ENCODE assay signal across 18 mouse cellular contexts in the genomic region with DNA sequence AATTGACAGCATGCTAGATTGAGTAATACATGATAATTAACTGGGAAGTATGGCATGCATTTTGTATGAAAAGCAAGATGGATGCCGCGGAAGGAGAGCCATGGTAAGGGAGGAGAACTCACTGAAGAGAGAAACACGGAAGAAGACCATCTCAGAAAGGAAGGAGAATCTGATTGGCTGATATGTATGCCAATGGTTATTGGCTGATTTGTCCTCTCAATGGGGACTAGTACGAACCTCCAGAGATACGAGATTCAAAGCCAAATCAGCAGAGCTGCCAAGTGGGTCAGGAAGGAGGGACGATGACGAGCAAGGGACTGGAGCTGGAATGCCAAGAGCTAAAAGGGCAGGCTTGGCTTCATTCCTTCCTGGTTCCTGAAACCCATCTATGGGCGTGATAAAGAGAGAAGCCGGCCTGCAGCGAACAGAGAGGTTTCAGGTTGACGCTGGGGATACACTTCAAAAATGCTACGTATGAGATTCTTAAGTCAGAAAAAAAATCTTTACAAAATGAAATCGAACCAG. TPM values are rescaled to one million over a fixed set of nuclear protein-coding genes. Genes with fewer than 3 reads are reported as not detected.
DNase-seq lines count a peak whose midpoint lies in the region; ATAC-seq and TF ChIP-seq lines count a peak whose summit lies in the region.
"Had no signal": no experiment of that assay in that cellular context is flagged by ENCODE, and none has a peak within 500 bp of the region (broad histone marks: within the 10 kb centered on the region; RNA-seq: fewer than 3 reads in every experiment).

No protein-coding gene starts in this region.

- ATAC-seq in cerebellum, adult (ENCODE audit: insufficient number of reproducible peaks, low FRiP score, low TSS enrichment) = no peak
- ATAC-seq in hindbrain, embryonic 11.5 days (ENCODE audit: low FRiP score) = no peak
- ATAC-seq: inflammation-experienced regulatory T-cells, adult 6 months had no signal

- no peak overlapping the region for H3K4me2 ChIP-seq in hindbrain, embryonic 11.5 days (replicated peaks; ENCODE audit: low read depth, low read length)
- H3K4me2 ChIP-seq: liver, embryonic 15.5 days had no signal

- TF ChIP-seq CTCF in lung, adult 2 months (IDR thresholded peaks at IDR 0.05; ENCODE audit: insufficient read depth, low read length) = no peak

- H3K27ac ChIP-seq in hindbrain, embryonic 11.5 days (ENCODE audit: low read depth, low read length) = no peak overlapping the region
- H3K27ac ChIP-seq: limb, embryonic 10.5 days; liver, embryonic 15.5 days had no signal

- no peaks in the 10 kb centered on the region for H3K36me3 ChIP-seq in hindbrain, embryonic 11.5 days (ENCODE audit: control insufficient read depth, insufficient read depth, low read length)
- H3K36me3 ChIP-seq: limb, embryonic 10.5 days; liver, embryonic 15.5 days had no signal

- H3K9ac ChIP-seq in hindbrain, embryonic 11.5 days (ENCODE audit: low read depth, low read length) = no peak overlapping the region
- H3K9ac ChIP-seq: liver, embryonic 15.5 days had no signal

- H3K27me3 ChIP-seq in hindbrain, embryonic 11.5 days (ENCODE audit: control insufficient read depth, insufficient read depth, low read length) = no peaks in the 10 kb centered on the region

- H3K4me1 ChIP-seq in lung, adult 2 months (ENCODE audit: control insufficient read depth, insufficient read depth, low read length) = no peaks in the 10 kb centered on the region
- no peaks in the 10 kb centered on the region for H3K4me1 ChIP-seq in hindbrain, embryonic 11.5 days (replicated peaks; ENCODE audit: control insufficient read depth, insufficient read depth, low read length)
- H3K4me1 ChIP-seq: limb, embryonic 10.5 days; liver, embryonic 15.5 days had no signal

- H3K4me3 ChIP-seq in lung, adult 2 months (replicated peaks; ENCODE audit: extremely low read depth, low read depth, low read length) = no peak overlapping the region
- H3K4me3 ChIP-seq in hindbrain, embryonic 11.5 days (ENCODE audit: low read depth, low read length) = no peak overlapping the region
- H3K4me3 ChIP-seq: limb, embryonic 10.5 days; liver, embryonic 15.5 days had no signal

- DNase-seq in cerebellum, adult 11-12 months = peak; percentile 28
- peak; percentile 29 for DNase-seq in urinary bladder, postnatal 14 days (ENCODE audit: low spot score)
- DNase-seq in urinary bladder, adult 2 months (ENCODE audit: low spot score) = no peak
- peak; percentile 14 for DNase-seq in lung, adult 2 months
- DNase-seq in layer of hippocampus, postnatal 36 days = no peak
- no peak for DNase-seq in hindbrain, embryonic 11.5 days (ENCODE audit: low spot score)
- DNase-seq in layer of hippocampus, adult 8-10 months (ENCODE audit: low spot score in 2 of 2) = no peak
- DNase-seq: B cell, adult 2 months; thymus, postnatal 4 days had no signal

- WGBS in lung, adult 2 months = 56% methylated on average over 13 of the region's 13 CpGs
- 93% methylated on average over 13 of the region's 13 CpGs for WGBS in hindbrain, embryonic 11.5 days

- no peaks in the 10 kb centered on the region for H3K9me3 ChIP-seq in hindbrain, embryonic 11.5 days (ENCODE audit: control insufficient read depth, low read length)
- H3K9me3 ChIP-seq: limb, embryonic 10.5 days; liver, embryonic 15.5 days had no signal

- no peak for TF ChIP-seq POLR2A in lung, adult 2 months (IDR thresholded peaks at IDR 0.05; ENCODE audit: borderline replicate concordance, extremely low read depth, low read depth, low read length)

RNA-seq across cellular contexts. Expression of gene Pigc, which starts 43.6 kb away (rescaled TPM):
- polyA plus RNA-seq in urinary bladder, adult 2 months (2012; rRNA removed) = 23.2 and 26.1 TPM in 2 replicates
- 12.8 and 21.7 TPM in 2 replicates for polyA plus RNA-seq in lung, adult 2 months (2012; rRNA removed)
- total RNA-seq in layer of hippocampus, postnatal 36 days (2021) = 10 to 100 TPM; 13.5 to 16.1 TPM
- polyA plus RNA-seq in hindbrain, embryonic 11.5 days (2014; fragmentation: Nextera tagmentation; extraction: Ambion mirVana) = 33.3 and 38.6 TPM in 2 replicates
- total RNA-seq in layer of hippocampus, adult 8-10 months (2022) = 10 to 100 TPM; 13.1 to 18.0 (median 14.7) TPM

RNA-seq across cellular contexts. Expression of gene Suco, which starts 48.9 kb away (rescaled TPM):
- polyA plus RNA-seq in urinary bladder, adult 2 months (2012; rRNA removed) = 24.1 and 27.6 TPM in 2 replicates
- polyA plus RNA-seq in lung, adult 2 months (2012; rRNA removed) = 2.5 and 3.8 TPM in 2 replicates
- 10 to 100 TPM; 32.2 to 38.1 TPM for total RNA-seq in layer of hippocampus, postnatal 36 days (2021)
- 33.0 and 40.4 TPM in 2 replicates for polyA plus RNA-seq in hindbrain, embryonic 11.5 days (2014; fragmentation: Nextera tagmentation; extraction: Ambion mirVana)
- 10 to 100 TPM; 35.1 to 45.5 (median 39.0) TPM for total RNA-seq in layer of hippocampus, adult 8-10 months (2022)

RNA-seq across cellular contexts. Expression of gene 4930558K02Rik, which starts 54.1 kb away (rescaled TPM):
- 0.06 TPM in 1 of 2 replicates, not detected in the other for polyA plus RNA-seq in urinary bladder, adult 2 months (2012; rRNA removed)
- polyA plus RNA-seq in lung, adult 2 months (2012; rRNA removed) = not detected in 2 replicates
- not detected for total RNA-seq in layer of hippocampus, postnatal 36 days (2021)
- polyA plus RNA-seq in hindbrain, embryonic 11.5 days (2014; fragmentation: Nextera tagmentation; extraction: Ambion mirVana) = not detected in 2 replicates
- total RNA-seq in layer of hippocampus, adult 8-10 months (2022) = not detected
- total RNA-seq: heart, postnatal 25 days; neutrophil, adult 5-6 weeks had no signal
- polyA plus RNA-seq: gonadal fat pad, adult 2 months; inflammation-experienced regulatory T-cells, adult 6 months; kidney, embryonic 16.5 days; limb, embryonic 10.5 days; liver, embryonic 15.5 days; spleen, adult 2 months had no signal

Comparison
In these comparisons a context has a peak if more than half of its experiments do, and no peak if none do; other contexts are left out.
1. DNase-seq: peak in cerebellum, adult 11-12 months (single experiment), urinary bladder, postnatal 14 days (single experiment) and lung, adult 2 months (single experiment); none in urinary bladder, adult 2 months (single experiment), layer of hippocampus, postnatal 36 days (0 of 2), hindbrain, embryonic 11.5 days (single experiment) and layer of hippocampus, adult 8-10 months (0 of 2).